Mouse (Mus musculus) ES-Bruce4 (cell line): ENCODE measurements at regions not wholly inside any gene's neighbourhood (a gene's known extent, or its start where the extent isn't known, plus 50 kb on each side); places are given as distances from the start of the nearest gene placed in this dataset.

ENCODE experiments used
- CTCF ChIP-seq: IDR thresholded peaks from one replicate; pipeline ENCODE4 v1.8.1; 2011; ENCODE audit warnings: low read depth, low read length
- EP300 ChIP-seq: IDR thresholded peaks from 2 replicates; pipeline ENCODE4 v1.6.1; 2011; ENCODE audit warnings: low read depth, low read length; ENCODE audit not compliant: insufficient read depth
- POLR2A ChIP-seq: IDR thresholded peaks from one replicate; pipeline ENCODE4 v1.8.1; 2011; ENCODE audit warnings: low read length; ENCODE audit not compliant: insufficient read depth

GRCm38 (mm10) chr1:90282367-90282766 is 78.6 kb downstream of the Ackr3 start:
- TF ChIP-seq CTCF (no peak), POLR2A (no peak), EP300 (no peak)
